Mouse (Mus musculus): ENCODE measurements around the gene Atxn1.

Gene Atxn1

DNA sequence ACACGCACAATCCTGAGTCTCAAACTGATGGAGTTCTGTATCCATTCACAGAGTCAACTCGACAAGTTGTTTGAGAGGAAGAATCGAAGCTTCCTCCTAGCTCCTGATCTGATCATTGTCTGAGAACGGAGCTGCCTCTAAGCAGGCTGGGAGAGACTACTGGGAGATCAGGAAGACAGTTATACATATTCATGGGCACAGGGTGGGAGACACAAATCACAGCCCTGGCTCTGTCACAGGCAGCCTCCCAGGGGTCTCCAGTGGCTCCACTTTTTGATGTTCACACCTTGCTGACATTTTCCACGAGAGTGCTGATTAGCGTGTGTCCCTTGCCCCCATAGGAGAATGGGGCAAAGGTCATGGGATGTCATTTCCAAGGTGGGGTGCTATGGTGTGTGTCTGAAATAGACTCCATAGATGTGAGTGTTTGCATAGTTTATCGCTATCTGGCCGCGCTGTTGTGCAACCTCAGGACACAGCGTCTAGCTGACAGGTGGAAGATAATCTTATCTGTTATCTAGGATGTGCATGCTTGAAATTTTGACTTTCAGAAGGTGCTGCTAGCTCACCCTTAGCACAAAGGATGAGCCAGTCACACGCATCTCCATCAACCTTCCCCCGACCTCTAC lies 105.6 kb downstream of the Atxn1 start:
- DNase-seq: no peak

DNA sequence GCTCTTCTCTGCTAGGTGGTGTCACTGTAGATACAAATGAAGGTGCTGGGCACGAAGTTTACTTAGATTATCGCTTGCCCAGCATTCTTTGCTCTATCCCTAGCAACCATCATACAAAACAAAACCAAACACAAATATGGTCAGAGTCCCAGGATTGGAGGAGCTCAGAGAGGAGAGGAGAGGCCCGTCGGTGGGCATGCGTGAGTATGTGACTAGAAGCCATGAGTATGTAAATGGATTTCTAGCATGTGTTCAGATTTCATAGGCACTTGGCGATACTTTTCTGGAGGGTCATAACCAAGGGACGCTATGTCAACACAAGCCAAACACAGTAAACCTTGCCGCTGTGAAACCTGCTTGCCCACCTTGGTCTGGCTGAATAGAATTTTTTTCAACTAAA lies 107.4 kb downstream of the Atxn1 start:
- peak; percentile 46 for DNase-seq

DNA sequence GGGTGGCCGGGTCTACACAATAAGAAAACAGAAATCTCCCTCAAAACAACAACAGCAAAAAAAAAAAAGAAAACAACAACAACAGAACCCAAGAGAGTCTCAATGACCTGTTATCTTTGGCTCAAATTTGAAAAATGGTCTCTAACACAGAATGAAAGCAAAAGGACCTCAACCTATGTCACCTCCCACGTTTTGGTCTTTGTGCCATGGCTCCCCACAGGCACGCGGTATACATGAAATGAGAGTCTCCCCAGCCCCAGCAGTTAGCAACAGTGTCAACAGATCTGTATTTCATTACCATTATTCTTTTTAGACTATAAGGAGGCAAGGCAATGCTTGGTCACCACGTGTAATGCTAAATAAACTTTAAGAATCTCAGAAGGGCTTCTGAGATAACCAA lies 110.3 kb downstream of the Atxn1 start:
- DNase-seq: no peak

DNA sequence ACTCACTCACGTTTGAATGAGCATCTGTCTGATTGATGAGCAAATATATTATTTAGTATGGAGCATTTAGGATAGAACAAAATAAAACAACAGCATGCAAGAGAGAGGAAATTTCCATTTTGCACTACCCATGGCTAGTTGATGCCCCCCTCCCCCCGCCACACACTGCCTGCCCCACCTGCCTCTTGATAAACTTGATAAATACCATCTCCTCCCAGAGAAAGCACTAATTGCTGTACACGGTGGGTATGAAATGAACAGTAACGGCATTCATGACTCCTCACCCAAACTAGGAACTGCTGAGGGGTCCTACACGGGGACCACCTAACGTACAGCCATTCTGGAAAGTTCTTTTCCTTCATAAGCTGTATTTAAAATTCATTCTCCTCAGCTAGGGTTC lies 111.1 kb downstream of the Atxn1 start:
- DNase-seq: no peak

DNA sequence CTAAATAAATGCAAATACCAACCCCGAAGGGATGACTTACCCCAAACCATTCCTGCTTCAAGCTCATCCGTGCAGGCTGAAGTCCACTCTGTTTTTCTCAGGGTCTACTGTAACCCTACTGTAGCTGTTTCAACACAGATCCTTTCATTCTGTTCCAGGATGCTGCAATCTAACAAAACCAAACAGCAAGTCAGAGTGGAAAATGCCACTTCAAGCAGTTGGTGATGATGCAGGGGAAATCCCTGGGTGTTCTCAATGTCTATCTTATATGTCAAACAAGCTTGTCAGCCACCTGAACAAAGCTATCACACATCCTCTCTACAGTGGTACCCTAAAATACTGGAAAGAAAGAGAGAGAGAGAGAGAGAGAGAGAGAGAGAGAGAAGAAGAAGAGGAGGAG lies 112.5 kb downstream of the Atxn1 start:
- no peak for DNase-seq

DNA sequence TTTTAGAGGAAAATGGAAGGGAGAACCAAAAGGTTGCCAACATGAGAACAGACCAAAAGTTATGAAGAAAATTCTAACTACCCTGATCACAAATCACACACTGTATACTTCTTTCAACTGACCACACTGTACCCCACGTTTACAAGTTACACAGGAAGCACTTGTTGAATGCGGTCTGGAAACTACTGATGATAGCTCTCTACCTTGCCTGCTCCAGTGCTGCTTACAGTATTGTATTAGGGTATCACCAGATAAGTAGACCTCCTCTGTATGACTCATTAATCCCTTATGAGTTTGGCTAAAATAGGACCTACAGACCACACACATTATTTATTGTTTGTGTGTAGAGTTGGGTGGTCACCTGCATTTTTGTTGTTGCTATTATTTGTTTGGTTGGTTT lies 113.1 kb downstream of the Atxn1 start:
- DNase-seq: no peak

DNA sequence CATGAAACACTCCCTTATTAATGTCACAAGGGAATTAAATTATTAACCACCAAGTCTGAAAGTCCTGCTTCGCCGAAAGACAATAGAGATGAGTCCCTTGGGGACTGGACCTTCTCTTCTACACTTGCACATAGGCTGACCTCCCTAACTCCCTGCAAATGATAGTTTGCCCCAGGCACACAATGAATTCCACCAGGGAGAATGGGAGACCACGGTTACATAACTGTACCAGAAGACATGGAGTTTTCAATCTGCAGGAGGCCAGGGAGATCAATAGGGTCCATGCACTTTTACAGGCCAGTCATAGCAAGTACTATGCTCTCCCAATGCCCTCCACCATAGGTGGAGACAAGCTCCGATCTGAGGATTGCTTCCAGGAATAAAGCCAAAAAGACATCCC lies 113.7 kb downstream of the Atxn1 start:
- DNase-seq: peak; percentile 74

DNA sequence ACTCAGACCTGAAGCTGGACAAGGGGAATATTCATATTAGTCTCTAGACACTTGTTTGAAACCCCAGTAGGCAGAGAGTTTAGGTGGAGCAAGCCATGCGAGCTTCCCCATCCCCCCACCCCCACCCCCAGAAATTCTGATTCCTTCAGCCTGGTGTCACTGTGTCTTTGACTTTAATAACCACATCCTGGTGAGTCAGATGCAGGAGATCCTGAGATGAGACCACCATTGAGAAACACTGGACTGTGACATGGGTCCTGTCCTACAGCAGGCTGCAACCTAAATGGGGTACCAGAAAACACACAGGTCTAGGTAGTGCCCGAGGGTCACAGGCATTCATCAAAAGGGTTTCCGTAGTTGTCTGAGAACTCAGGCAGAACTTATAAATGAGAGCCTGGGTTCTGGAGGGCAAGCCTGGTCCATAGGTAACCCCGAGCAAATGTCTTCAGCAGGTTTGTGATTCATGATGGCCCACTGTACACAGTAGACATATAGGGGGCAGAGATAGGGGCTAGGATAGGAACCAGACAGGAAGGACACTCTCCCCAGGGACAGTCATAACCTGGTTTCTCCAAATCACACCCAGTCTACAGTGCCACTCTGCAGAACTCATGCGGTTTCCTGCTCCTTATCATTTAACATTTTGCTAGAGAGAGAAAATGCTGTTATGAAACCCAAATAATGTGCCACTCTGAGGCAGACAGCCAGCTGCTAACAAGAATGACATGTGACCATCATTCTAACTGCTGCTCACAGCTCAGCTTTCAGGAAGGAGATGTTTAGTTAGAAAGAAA lies 114.4 kb downstream of the Atxn1 start:
- DNase-seq: peak; percentile 73

DNA sequence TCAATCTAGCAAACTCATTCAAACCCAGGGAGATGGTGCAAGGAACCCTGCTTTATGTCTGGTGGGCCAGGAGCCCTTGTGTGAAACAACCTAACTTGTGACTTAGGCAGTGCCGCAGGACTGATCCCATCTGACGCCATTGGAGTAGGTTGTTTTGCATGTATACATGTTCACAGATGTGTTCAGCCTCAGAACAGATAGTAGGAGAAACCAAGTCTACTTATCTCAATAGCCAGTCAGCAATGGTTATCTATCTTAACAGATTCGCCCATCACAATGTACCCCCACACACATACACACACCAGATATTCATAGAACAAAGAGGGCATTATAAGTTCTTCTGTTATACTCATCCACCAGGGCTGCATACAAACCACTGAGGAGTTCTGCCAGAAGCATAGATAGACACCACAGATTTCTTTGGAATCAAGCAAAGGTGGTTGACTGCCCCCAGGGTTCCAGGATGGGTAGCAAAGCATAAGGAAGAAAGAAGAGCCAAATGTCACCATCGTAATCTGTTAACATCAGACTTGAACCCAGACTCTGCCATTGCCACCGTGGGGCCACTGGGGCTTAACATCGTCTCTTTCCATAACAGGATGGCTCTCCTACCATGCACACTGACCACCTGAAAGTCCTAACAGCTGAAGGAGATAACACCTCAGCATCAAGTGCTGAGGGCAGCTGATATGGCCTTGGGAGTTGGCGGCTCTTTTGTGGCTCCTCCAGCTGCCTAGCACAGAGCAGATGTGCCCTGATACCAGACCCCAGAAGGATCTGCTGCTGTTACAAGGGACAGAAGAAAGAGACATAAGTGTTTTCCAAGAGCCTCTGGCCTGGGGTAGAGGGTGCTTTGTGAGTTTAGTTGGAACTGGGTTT lies 115.4 kb downstream of the Atxn1 start:
- peak; percentile 71 for DNase-seq

DNA sequence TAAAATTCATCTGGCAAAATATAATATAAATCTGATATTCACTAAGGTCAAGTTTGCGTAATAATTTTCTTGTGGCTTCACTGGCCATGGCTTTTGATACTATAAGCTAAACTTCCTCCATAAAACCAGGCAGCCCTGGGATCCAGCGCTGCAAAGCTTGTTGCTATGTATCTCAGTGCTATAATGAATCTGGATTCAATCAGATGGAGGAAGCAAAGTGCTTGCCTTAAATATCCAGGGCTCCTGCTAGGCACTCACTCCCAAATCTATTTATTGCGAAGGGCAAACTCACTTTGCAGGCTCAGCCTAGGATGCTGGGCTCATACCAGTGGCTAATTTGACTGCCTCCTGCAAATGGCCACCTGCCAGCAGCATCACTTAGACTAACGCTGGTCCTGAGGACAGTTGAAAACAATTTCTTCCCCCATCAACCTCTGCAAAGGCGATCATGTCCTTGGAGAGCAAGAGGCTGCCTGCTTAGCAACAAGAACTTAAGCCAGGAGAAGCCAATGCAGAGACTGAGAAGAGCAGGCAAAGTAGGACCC lies 122.2 kb downstream of the Atxn1 start:
- peak; percentile 59 for DNase-seq

DNA sequence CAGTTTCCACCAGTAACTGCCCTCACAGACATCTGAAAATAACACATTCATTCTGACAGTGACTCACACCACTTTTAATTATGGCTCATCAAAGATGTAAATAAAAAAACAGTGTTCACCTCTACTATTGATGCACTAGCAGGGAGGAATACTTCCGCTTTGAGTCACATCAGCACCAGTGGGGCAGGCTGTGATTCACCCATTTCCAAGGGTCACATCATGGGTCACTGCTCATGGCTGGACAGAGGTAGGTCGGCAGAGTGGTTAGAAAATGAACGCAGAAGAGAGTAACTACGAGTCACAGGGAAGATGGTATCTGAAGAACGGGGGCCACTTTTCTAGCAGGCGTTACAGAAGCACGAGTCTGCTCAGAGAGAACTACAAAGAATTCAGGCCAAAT lies 124.9 kb downstream of the Atxn1 start:
- peak; percentile 79 for DNase-seq

DNA sequence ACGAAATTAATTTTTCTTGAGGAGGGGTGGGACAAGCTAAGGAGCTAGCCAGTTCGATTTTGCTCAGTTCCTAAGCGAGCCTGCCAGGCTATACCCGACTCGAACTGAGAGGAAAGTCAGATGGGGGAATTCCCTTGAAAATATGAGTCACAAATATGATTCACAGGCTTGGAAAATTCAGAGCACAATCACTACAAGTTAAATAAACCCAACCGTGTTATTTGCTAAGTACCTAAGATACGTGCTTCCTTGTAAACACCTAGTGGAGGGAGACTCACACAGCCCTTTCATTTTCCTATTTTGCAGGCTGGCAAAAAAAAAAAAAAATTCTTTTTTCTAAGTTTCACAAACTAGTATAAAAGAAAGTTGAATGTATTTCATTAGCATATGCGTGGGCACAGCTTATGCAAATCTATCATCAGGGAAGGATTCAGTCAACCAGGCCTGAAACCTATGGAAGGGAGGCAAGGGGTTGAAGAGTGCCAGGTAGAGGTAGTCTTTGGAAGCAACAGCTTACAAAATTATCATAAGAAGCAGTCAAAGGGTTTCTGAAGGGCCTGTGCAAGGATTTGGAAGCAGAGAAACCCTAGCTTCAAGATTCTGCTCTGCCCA lies 127.1 kb downstream of the Atxn1 start:
- no peak for DNase-seq

DNA sequence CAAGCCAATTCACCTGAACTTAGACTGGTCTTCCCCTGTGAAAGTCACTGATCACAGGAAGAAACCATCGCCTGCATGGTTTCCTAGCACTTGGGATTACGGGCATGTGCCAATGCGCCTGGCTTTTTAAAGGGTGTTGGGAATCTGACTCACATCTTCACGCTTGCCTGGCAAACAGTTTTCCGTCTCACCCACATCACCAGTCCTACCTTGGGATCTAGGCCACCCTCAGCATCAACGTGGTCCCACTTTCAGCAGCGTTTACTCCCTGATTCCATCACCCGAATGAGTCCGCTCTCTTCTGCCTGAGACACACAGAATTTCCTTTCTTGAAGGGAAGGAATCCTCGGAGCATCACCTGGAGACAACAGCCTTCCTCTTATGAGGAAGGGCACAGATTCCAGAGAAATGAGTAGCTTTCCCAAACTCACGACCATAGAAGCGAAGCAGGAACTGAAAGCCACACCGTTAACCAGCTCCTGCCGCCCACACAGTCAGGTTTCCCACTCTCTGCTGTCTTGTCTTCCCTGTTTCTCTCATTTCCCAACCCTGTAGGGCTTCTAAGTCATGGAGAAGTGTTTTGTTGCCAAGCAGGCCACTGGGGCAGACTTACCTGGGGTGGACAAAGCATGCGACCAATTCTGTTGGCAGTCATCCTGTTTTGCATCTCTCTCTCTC lies 128.3 kb downstream of the Atxn1 start:
- DNase-seq: peak; percentile 74

DNA sequence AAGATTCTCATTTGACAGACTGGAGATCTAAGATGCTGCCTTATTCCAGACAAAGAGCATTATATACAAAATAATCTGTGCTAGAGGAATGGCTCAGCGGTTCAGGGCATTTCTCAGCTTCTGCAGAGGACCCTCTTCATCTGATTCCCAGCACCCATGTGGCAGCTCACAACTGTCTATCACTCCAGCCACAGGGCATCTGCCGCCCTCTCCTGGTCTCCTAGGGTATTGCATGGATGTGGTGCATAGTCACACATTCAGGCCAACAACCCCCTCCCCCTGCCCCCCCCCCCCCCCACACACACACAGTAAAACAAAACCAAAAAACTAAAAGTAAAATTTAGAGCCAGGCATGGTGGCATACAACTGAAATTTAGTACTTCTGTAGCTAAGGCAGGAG lies 130.5 kb downstream of the Atxn1 start:
- peak; percentile 88 for DNase-seq

DNA sequence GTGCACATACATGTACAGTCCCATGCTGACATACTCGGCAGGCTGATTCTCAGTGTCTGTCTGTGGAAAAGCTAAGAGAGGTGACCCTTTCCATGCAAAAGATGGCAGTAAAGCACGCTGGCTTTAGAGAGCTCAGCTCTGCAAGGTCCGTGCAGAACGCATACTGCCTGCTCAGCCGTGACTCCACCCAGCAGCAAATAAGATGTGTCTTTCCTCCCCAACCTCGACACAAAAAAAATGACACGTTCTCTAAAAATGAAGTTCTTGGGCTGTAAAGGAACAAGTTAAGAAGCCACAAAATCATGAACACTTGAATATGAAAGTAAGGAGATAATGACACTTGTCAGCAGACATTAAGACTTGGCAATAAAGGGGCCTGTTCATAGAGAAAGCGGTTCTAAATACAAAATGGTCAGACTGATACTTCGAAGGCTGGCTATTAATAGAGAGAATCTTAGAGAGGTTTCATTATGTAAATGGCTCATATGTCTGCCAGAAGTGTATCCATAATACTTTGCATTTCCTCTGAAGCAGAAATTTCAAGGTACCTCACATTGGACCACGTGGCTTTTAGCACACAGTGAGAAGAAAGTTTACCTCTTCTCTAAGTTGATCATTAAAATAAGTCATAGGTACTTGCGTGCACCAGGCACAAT lies 132.0 kb downstream of the Atxn1 start:
- no peak for DNase-seq

DNA sequence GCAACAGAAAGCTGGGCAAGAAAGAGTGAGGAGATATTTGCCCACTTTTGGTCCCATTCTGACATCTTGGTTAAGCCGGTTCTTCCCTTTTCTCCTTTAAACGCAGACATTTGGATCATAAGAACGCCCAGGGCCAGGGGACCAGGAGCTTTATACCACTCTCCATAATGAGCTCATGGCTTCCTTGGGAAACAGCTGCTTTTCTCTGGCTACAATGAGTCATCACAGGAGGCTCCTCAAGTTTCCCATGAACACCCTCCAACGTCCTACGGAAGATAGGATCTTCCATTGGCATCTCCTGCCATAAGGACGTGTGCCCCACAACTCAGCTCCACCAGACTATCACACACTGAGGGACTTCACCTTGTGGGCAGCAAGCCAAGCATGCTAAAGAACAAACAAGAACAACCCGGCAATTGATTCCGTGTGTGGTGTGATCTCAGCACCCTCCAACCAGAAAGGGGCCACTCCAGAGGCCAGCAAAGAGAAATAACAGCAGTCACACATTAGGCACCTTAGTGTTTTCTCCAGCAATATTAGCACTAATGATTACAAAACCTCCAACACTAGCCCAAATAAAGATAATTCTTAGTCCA lies 135.4 kb downstream of the Atxn1 start:
- DNase-seq: peak; percentile 95

DNA sequence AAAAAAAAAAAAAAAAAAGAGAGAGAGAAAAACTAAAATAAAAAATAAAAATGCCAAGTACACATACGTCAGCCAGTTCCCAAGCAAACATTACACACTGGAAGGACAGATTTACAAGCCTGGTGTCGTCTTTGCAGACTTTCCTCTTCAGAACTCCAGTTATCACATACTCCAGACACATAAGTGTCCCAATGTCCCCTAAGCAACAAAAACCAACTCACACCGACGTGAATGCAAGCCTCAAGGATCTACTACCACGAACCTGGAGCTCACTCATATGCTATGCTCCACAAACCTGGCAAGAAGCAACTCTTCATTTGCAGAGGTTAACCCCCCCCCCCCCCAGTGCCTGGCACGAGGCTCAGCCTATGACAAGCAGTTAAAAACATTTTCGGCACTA lies 136.8 kb downstream of the Atxn1 start:
- DNase-seq: peak; percentile 87

DNA sequence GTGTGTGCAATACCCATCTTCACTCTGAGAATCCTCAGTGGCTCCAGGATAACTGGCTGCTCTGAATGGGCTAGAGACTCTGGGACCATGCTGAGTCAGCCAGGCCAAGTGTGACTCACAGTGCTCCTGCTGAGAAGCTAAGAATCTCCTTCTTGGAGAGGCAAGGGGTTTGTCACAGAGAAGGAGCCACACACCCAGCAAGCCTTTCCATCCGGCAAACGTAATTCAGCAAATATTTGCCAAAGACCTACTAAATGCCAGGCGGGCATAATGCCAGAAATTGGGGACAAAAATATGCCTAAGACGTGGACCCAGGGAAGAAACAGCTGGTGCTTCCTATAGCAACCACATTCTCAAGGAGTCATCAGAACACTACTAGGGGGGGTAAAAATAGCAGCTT lies 137.2 kb downstream of the Atxn1 start:
- peak; percentile 93 for DNase-seq

DNA sequence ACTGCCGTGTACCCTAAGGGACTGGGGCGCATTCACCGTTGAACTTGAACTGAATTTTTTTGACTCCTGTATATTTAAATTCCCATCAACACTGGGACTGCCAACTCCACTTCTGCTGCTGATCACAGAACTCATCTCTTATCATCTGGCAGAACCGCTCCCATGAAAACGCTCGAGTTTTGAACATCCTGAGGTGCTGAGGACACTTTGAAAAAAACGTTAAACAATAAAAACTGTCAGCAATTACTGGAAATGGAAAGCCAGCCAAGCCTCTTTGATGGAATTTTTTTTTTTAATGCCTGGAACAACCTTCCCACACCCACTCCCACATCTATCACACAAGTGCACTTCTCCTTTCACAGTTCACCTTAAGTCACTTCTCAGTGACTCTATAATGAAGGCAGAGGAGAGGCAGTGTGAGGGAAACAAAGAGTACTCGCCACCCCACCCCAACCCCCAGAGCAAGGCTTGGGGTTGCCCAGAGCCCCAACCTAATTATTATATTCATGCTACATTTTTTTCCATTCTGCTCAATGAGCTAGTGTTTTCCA lies 137.7 kb downstream of the Atxn1 start:
- DNase-seq: peak; percentile 87

DNA sequence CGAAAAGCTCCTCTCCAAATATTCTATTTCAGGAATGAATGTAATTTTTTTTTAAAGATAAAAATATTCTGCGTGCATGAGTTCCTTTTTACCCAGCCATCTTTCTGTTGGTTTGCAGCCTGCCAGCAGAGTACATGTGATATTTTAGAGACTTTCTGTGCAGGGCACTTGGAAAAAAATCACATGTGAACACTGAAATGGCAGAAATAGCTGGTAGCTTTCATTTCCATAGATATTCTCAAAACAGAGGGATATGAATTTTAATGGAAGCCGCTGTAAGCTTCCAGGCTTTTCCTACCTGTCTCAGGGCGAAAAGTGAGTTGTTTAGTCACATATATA lies 142.3 kb downstream of the Atxn1 start:
- DNase-seq: peak; percentile 35
